In the genomic region with DNA sequence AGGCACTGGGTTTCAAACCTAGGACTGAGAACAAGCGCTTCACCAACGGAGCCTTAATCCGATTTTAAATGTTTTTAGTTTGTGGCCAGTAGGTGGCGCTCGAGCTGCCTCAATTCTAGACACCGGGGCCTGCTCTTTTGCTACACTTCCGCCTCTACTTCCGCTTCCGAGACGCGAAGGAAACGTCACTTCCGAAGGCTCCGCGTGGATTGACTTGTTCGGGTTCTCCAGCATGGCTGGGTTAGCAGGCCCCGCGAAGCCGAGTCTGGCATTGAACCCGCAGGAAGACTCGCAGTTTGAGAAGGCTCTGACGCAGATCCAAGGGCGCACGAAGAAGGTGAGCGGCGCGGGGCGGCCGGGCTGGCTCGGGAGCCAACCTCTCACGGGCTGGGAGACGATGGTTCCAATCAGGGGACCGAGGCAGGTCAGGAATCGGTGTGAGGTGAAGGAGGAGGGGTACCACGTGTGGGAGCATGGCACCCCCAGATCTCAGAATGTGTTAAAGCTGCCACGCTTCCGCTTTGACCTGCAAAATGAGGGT, we compare ENCODE assay signal across 8 mouse cellular contexts. TPM values are rescaled to one million over a fixed set of nuclear protein-coding genes. Genes with fewer than 3 reads are reported as not detected.
DNase-seq lines count a peak whose midpoint lies in the region; ATAC-seq and TF ChIP-seq lines count a peak whose summit lies in the region.

Nifk (plus strand) TSS at position 179 of the 541 bp plus-strand sequence.

- peak; percentile 97 for DNase-seq in ZHBTc4 (ENCODE audit: low read depth, low spot score)
- DNase-seq in gastrocnemius, adult 2 months: peak; percentile 93
- peak; percentile 77 for DNase-seq in hindlimb bud, embryonic 11.5 days (ENCODE audit: extremely low spot score, low read depth, low spot score)
- DNase-seq in left cerebral cortex, adult 8-10 months (ENCODE audit: low spot score in 2 of 2): peak; percentile 81 to 93
- DNase-seq in right cerebral cortex, postnatal 10 days (ENCODE audit: low spot score in 2 of 2): peak; percentile 97
- DNase-seq in urinary bladder, postnatal 25 days (ENCODE audit: low spot score): peak; percentile 91

- peak; percentile 91 for ATAC-seq in common myeloid progenitor, adult 5-6 weeks (replicated peaks; ENCODE audit: low read depth, poor library complexity, severe bottlenecking)

- peaks cover 62% of the 10 kb centered on the region for H3K4me1 ChIP-seq in megakaryocyte, embryonic 14.5 days

- H3K4me3 ChIP-seq in gastrocnemius, adult 2 months: peak within 1 kb of the TSS; percentile 90
- H3K4me3 ChIP-seq in megakaryocyte, embryonic 14.5 days (replicated peaks): peak within 1 kb of the TSS; percentile 100

- H3K27ac ChIP-seq in gastrocnemius, adult 2 months: peak within 1 kb of the TSS; percentile 89

- peaks cover 2% of the 10 kb centered on the region for H3K27me3 ChIP-seq in megakaryocyte, embryonic 14.5 days (replicated peaks)

- no peaks in the 10 kb centered on the region for H3K9me3 ChIP-seq in megakaryocyte, embryonic 14.5 days

- H3K36me3 ChIP-seq in megakaryocyte, embryonic 14.5 days (replicated peaks; ENCODE audit: low read length): peaks cover 30% of the 10 kb centered on the region

- intact Hi-C loops in gastrocnemius, adult 2 months (cut with DNase I): loop anchor here (5.0 kb wide), 4 partner anchors 66 to 176 kb away; partner anchors contain the start of gene Clasp1

- TF ChIP-seq CTCF in gastrocnemius, adult 2 months (IDR thresholded peaks at IDR 0.05): peak; percentile 89

RNA-seq across cellular contexts. Expression of gene Nifk, which starts in this region (rescaled TPM):
- total RNA-seq in common myeloid progenitor, adult 5-6 weeks (2017): 127 and 146 TPM in 2 replicates
- total RNA-seq in gastrocnemius, adult 2 months (2021): 10 to 100 TPM; 16.1 to 21.3 TPM
- 10 to 100 TPM; 17.6 to 22.6 (median 19.9) TPM for total RNA-seq in left cerebral cortex, adult 8-10 months (2022)
- 0.90 and 8.8 TPM in 2 replicates for polyA plus RNA-seq in megakaryocyte, embryonic 14.5 days (2012; ENCODE audit: insufficient read depth, low replicate concordance)

Comparison
In these comparisons a context has a peak if more than half of its experiments do, and no peak if none do; other contexts are left out.
1. Peak in every context shown above with its lines: DNase-seq, ATAC-seq, H3K4me3 ChIP-seq and H3K27ac ChIP-seq.